Mouse (Mus musculus): ENCODE measurements around the gene Strip2. TPM values are rescaled to one million over a fixed set of nuclear protein-coding genes. Genes with fewer than 3 reads are reported as not detected.

Gene Strip2
- polyA plus RNA-seq, 1 experiment, result 1.6 TPM

DNA sequence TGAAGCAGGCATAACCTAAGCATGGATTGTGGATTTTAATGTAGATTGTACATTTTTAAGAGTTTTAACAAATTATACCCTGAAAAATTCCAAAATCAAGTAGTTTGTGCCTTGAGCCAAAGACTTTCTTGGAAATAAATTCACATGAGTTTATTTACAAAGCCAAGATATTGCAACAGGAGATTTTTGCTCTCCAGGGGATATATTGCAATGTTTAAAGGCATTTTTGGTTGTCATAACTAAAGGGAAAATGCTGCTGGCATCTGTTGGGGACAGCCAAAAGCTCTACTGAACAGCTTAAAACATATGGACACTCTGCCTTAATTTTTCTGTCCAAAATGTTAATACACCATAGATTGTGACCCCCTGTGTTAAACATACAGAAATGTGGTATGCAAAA, 2.7 kb upstream of the Strip2 start:
- Histone ChIP-seq H3K4me1 (ENCODE audit: control insufficient read depth, insufficient read depth, low read length) (no peaks in the 10 kb centered on the region), H3K27ac (ENCODE audit: control insufficient read depth, insufficient read depth, low read depth, low read length, poor library complexity) (no peak overlapping the region), H3K4me3 (replicated peaks; ENCODE audit: control insufficient read depth, low read depth, low read length) (no peak overlapping the region)
- TF ChIP-seq CTCF (IDR thresholded peaks at IDR 0.05; ENCODE audit: control insufficient read depth, insufficient read depth, low read length) (no peak), POLR2A (IDR thresholded peaks at IDR 0.05; ENCODE audit: borderline replicate concordance, control insufficient read depth, low read depth, low read length) (no peak)

GRCm38 (mm10) chr6:29915836-29916235, 976 bp upstream of the Strip2 start:
- no peak for TF ChIP-seq CTCF (IDR thresholded peaks at IDR 0.05; ENCODE audit: control insufficient read depth, insufficient read depth, low read length)
- TF ChIP-seq POLR2A (IDR thresholded peaks at IDR 0.05; ENCODE audit: borderline replicate concordance, control insufficient read depth, low read depth, low read length), result no peak
- Histone ChIP-seq H3K4me3 (replicated peaks; ENCODE audit: control insufficient read depth, low read depth, low read length) (no peak overlapping the region), H3K4me1 (ENCODE audit: control insufficient read depth, insufficient read depth, low read length) (no peaks in the 10 kb centered on the region), H3K27ac (ENCODE audit: control insufficient read depth, insufficient read depth, low read depth, low read length, poor library complexity) (no peak overlapping the region)
- 64% methylated on average over 9 of the region's 9 CpGs for WGBS

DNA sequence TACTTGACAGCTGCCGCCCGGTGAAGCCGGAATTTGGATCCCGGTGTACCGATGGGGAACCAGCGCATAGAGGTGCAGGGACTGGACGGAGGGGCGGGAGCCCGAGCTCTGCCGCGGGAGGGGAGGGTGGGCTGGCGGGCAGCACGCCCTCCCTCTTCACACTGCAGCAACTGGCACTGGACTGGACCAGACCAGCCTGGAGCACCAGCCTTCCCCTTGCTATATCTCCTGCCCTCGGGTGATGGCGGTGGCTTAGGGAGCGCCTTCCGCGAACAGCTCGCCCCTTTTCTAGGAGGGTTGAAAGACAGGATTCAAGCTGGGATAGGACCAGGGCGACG, 540 bp downstream of the Strip2 start:
- WGBS, result 2% methylated on average over 21 of the region's 21 CpGs
- no peak for TF ChIP-seq CTCF (IDR thresholded peaks at IDR 0.05; ENCODE audit: control insufficient read depth, insufficient read depth, low read length)
- TF ChIP-seq POLR2A (IDR thresholded peaks at IDR 0.05; ENCODE audit: borderline replicate concordance, control insufficient read depth, low read depth, low read length), result no peak
- Histone ChIP-seq H3K4me3 (replicated peaks; ENCODE audit: control insufficient read depth, low read depth, low read length) (peak overlapping the region; percentile 70), H3K4me1 (ENCODE audit: control insufficient read depth, insufficient read depth, low read length) (no peaks in the 10 kb centered on the region), H3K27ac (ENCODE audit: control insufficient read depth, insufficient read depth, low read depth, low read length, poor library complexity) (no peak overlapping the region; the same call in 1 of the 2 replicates)

DNA sequence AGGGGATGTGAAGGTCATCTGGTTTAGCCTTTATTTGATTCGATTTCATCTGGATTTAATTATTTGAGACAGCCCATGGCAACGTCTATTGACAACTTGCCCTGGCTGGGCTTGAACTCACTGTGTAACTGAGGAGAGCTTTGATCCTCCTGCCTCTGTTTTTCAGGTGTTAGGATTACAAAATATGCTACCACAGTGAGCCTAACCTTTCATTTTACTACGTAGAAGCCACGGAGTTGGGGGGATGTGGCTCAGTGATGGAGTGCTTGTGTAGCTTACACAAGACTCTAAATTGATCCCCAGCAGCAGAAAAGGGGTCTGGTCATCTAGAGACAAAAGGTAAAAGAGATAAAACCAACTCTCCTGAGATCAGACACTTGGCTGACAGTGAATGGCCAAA, 1.1 kb downstream of the Strip2 start:
- WGBS, result 46% methylated on average over 4 of the region's 4 CpGs
- TF ChIP-seq POLR2A (IDR thresholded peaks at IDR 0.05; ENCODE audit: borderline replicate concordance, control insufficient read depth, low read depth, low read length), result no peak

DNA sequence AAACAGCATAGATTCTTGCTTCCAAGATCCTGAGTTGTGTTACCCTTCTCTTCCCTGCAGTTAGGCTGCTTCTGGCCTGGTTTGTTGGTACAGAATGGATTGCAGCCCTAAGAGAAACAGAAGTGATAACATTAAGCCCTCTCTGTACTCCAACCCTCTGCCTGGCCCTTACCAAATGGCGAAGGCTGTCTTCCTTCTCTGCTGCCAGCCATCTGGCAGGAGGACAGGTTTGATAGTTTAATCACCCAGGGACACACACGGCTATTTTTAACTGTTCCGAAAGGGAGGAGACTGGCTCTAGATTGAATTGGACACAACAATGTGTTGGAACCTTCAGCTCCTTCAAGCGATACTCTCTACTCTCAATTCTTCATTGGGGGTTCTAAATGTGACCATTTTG, 6.7 kb downstream of the Strip2 start:
- H3K27ac ChIP-seq (ENCODE audit: control insufficient read depth, insufficient read depth, low read depth, low read length, poor library complexity), result no peak overlapping the region
- H3K4me3 ChIP-seq (replicated peaks; ENCODE audit: control insufficient read depth, low read depth, low read length), result no peak overlapping the region
- 67% methylated on average over 4 of the region's 4 CpGs for WGBS
- no peaks in the 10 kb centered on the region for H3K4me1 ChIP-seq (ENCODE audit: control insufficient read depth, insufficient read depth, low read length)
- no peak for TF ChIP-seq POLR2A (IDR thresholded peaks at IDR 0.05; ENCODE audit: borderline replicate concordance, control insufficient read depth, low read depth, low read length)
- TF ChIP-seq CTCF (IDR thresholded peaks at IDR 0.05; ENCODE audit: control insufficient read depth, insufficient read depth, low read length), result no peak

More for the DNA sequence above, 1.1 kb downstream of the Strip2 start:
- Histone ChIP-seq H3K4me1 (ENCODE audit: control insufficient read depth, insufficient read depth, low read length) (no peaks in the 10 kb centered on the region), H3K4me3 (replicated peaks; ENCODE audit: control insufficient read depth, low read depth, low read length) (no peak overlapping the region), H3K27ac (ENCODE audit: control insufficient read depth, insufficient read depth, low read depth, low read length, poor library complexity) (no peak overlapping the region)

- no peak overlapping the region for H3K27ac ChIP-seq (ENCODE audit: control insufficient read depth, insufficient read depth, low read depth, low read length, poor library complexity)
- H3K4me1 ChIP-seq (ENCODE audit: control insufficient read depth, insufficient read depth, low read length), result no peaks in the 10 kb centered on the region
- TF ChIP-seq POLR2A (IDR thresholded peaks at IDR 0.05; ENCODE audit: borderline replicate concordance, control insufficient read depth, low read depth, low read length) (no peak), CTCF (IDR thresholded peaks at IDR 0.05; ENCODE audit: control insufficient read depth, insufficient read depth, low read length) (no peak)
- H3K4me3 ChIP-seq (replicated peaks; ENCODE audit: control insufficient read depth, low read depth, low read length), result no peak overlapping the region
- whole genome bisulfite sequencing, result 29% methylated on average over 6 of the region's 6 CpGs
Observed at GRCm38 (mm10) chr6:29925594-29926219, 8.9 kb downstream of the Strip2 start.

DNA sequence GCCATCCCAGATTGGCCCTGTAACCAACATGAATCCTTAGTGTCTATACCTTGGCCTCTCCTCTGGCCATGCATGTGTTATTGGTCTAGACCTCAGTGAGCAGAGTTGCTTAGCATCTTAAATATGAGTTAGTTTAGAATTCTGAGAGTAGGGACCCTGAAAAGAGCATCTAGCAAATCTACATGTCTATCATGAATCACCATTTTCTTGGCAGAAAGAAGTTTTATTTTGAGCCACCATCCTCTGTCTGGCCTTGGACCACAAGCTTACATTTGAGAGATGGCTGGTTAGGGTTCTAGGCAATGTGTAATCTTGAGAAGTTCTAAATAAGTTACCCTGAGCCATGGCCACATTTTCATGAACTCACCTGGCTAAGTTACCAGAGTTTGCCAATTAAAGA, 13.3 kb downstream of the Strip2 start:
- no peak overlapping the region for H3K27ac ChIP-seq (ENCODE audit: control insufficient read depth, insufficient read depth, low read depth, low read length, poor library complexity)
- no peak for TF ChIP-seq POLR2A (IDR thresholded peaks at IDR 0.05; ENCODE audit: borderline replicate concordance, control insufficient read depth, low read depth, low read length)
- TF ChIP-seq CTCF (IDR thresholded peaks at IDR 0.05; ENCODE audit: control insufficient read depth, insufficient read depth, low read length), result no peak
- H3K4me3 ChIP-seq (replicated peaks; ENCODE audit: control insufficient read depth, low read depth, low read length), result no peak overlapping the region
- no peaks in the 10 kb centered on the region for H3K4me1 ChIP-seq (ENCODE audit: control insufficient read depth, insufficient read depth, low read length)

- Histone ChIP-seq H3K4me1 (ENCODE audit: control insufficient read depth, insufficient read depth, low read length) (no peaks in the 10 kb centered on the region), H3K4me3 (replicated peaks; ENCODE audit: control insufficient read depth, low read depth, low read length) (no peak overlapping the region), H3K27ac (ENCODE audit: control insufficient read depth, insufficient read depth, low read depth, low read length, poor library complexity) (no peak overlapping the region)
- TF ChIP-seq CTCF (IDR thresholded peaks at IDR 0.05; ENCODE audit: control insufficient read depth, insufficient read depth, low read length) (no peak), POLR2A (IDR thresholded peaks at IDR 0.05; ENCODE audit: borderline replicate concordance, control insufficient read depth, low read depth, low read length) (no peak)
- WGBS, result 84% methylated on average over 6 of the region's 6 CpGs
Observed at GRCm38 (mm10) chr6:29930665-29931064, 13.9 kb downstream of the Strip2 start.

- Histone ChIP-seq H3K27ac (ENCODE audit: control insufficient read depth, insufficient read depth, low read depth, low read length, poor library complexity) (no peak overlapping the region), H3K4me1 (ENCODE audit: control insufficient read depth, insufficient read depth, low read length) (no peaks in the 10 kb centered on the region), H3K4me3 (replicated peaks; ENCODE audit: control insufficient read depth, low read depth, low read length) (no peak overlapping the region)
- TF ChIP-seq POLR2A (IDR thresholded peaks at IDR 0.05; ENCODE audit: borderline replicate concordance, control insufficient read depth, low read depth, low read length), result no peak
- TF ChIP-seq CTCF (IDR thresholded peaks at IDR 0.05; ENCODE audit: control insufficient read depth, insufficient read depth, low read length), result no peak
- 79% methylated on average over 4 of the region's 4 CpGs for WGBS
Observed at GRCm38 (mm10) chr6:29931181-29931580, 14.4 kb downstream of the Strip2 start.

Data from bone marrow, adult 2 months (tissue).